Mouse (Mus musculus) ES-E14 (cell line): ENCODE data around the gene 3425401B19Rik.

Source experiments
- CHD2 ChIP-seq: IDR thresholded peaks from 2 replicates; pipeline ENCODE4 v1.6.1; 2014; ENCODE audit warnings: mild to moderate bottlenecking, low read depth, low read length, inconsistent platforms
- HCFC1 ChIP-seq: IDR thresholded peaks from 2 replicates; pipeline ENCODE4 v1.6.1; 2012; ENCODE audit warnings: low read length, inconsistent platforms, borderline replicate concordance; ENCODE audit not compliant: insufficient read depth
- MAFK ChIP-seq: IDR thresholded peaks from 2 replicates; pipeline ENCODE4 v1.6.1; 2014; ENCODE audit warnings: mild to moderate bottlenecking, low read depth, low read length, inconsistent platforms; ENCODE audit not compliant: insufficient read depth
- ZC3H11A ChIP-seq: IDR thresholded peaks from 2 replicates; pipeline ENCODE4 v1.6.1; 2012; ENCODE audit warnings: low read depth, mild to moderate bottlenecking, inconsistent platforms, low read length, borderline replicate concordance
- ZNF384 ChIP-seq: IDR thresholded peaks from 2 replicates; pipeline ENCODE4 v1.6.1; 2012; ENCODE audit warnings: low read depth, low read length, inconsistent platforms

DNA sequence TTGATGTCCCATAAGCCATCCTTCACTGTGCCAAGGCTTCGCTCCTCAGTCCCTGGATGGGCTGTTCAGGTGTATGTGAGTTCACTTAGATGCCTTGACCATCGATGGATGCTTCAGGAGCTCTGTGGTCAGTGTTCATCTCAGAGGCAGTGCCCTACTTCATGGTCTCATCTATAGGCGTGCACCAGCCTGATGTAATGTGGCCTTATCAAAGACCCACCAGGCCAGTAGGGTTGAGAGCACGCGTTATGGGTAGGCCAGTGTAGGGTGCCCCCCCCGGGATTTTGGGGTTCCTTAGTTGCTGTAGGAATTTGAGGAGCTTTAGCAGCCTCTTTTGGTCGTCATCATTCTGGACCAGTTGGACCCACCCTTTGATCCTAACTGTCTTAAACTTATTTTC, 60.3 kb downstream of the 3425401B19Rik start:
- TF ChIP-seq HCFC1 = no peak
- no peak for TF ChIP-seq ZC3H11A
- TF ChIP-seq MAFK = no peak
- TF ChIP-seq ZNF384 = no peak
- TF ChIP-seq CHD2 = no peak
